Mouse (Mus musculus): ENCODE measurements around the gene Nr4a3. TPM values are rescaled to one million over a fixed set of nuclear protein-coding genes. Genes with fewer than 3 reads are reported as not detected.
A peak's percentile ranks its signal among the peaks of the same experiment; 100 is the strongest.

Gene Nr4a3
- polyA plus RNA-seq, 1 experiment from 2014 or later: 0.34 TPM

GRCm38 (mm10) chr4:48079285-48080039 lies 34.5 kb downstream of the Nr4a3 start:
- Histone ChIP-seq H3K36me3 (ENCODE audit: control insufficient read depth, insufficient read depth, low read length) (no peaks in the 10 kb centered on the region), H3K4me2 (replicated peaks; ENCODE audit: low read depth) (no peak overlapping the region), H3K4me1 (replicated peaks; ENCODE audit: control insufficient read depth, insufficient read depth) (no peaks in the 10 kb centered on the region), H3K27ac (replicated peaks) (no peak overlapping the region), H3K9ac (ENCODE audit: low read length) (no peak overlapping the region), H3K27me3 (ENCODE audit: control insufficient read depth, insufficient read depth, low read length) (no peaks in the 10 kb centered on the region), H3K9me3 (ENCODE audit: control insufficient read depth, low read length) (no peaks in the 10 kb centered on the region), H3K4me3 (ENCODE audit: low read depth, low read length) (no peak overlapping the region)
- no peak for ATAC-seq (ENCODE audit: low FRiP score, low TSS enrichment)
- WGBS: 35% methylated on average over 8 of the region's 8 CpGs
- TF ChIP-seq EP300 (optimal IDR thresholded peaks at IDR 0.05) (no peak), CTCF (IDR thresholded peaks at IDR 0.05; ENCODE audit: low read depth) (no peak)
- no peak for DNase-seq (ENCODE audit: low spot score)

GRCm38 (mm10) chr4:48083452-48083851 lies 38.5 kb downstream of the Nr4a3 start:
- Histone ChIP-seq H3K9me3 (ENCODE audit: control insufficient read depth, low read length) (no peaks in the 10 kb centered on the region), H3K4me3 (ENCODE audit: low read depth, low read length) (no peak overlapping the region), H3K9ac (ENCODE audit: low read length) (no peak overlapping the region), H3K4me2 (replicated peaks; ENCODE audit: low read depth) (no peak overlapping the region), H3K4me1 (replicated peaks; ENCODE audit: control insufficient read depth, insufficient read depth) (no peaks in the 10 kb centered on the region), H3K27ac (replicated peaks) (no peak overlapping the region), H3K27me3 (ENCODE audit: control insufficient read depth, insufficient read depth, low read length) (no peaks in the 10 kb centered on the region), H3K36me3 (ENCODE audit: control insufficient read depth, insufficient read depth, low read length) (no peaks in the 10 kb centered on the region)
- 85% methylated on average over 4 of the region's 4 CpGs for WGBS
- TF ChIP-seq EP300 (optimal IDR thresholded peaks at IDR 0.05): no peak
- no peak for TF ChIP-seq CTCF (IDR thresholded peaks at IDR 0.05; ENCODE audit: low read depth)
- DNase-seq (ENCODE audit: low spot score) (no peak), ATAC-seq (ENCODE audit: low FRiP score, low TSS enrichment) (no peak)

GRCm38 (mm10) chr4:48086609-48087008 lies 41.7 kb downstream of the Nr4a3 start:
- H3K4me2 ChIP-seq (replicated peaks; ENCODE audit: low read depth): no peak overlapping the region
- TF ChIP-seq CTCF (IDR thresholded peaks at IDR 0.05; ENCODE audit: low read depth) (no peak), EP300 (optimal IDR thresholded peaks at IDR 0.05) (no peak)
- H3K9ac ChIP-seq (ENCODE audit: low read length): no peak overlapping the region
- H3K36me3 ChIP-seq (ENCODE audit: control insufficient read depth, insufficient read depth, low read length): no peaks in the 10 kb centered on the region
- WGBS: 75% methylated on average over 6 of the region's 6 CpGs
- no peak for ATAC-seq (ENCODE audit: low FRiP score, low TSS enrichment)
- H3K27ac ChIP-seq (replicated peaks): no peak overlapping the region
- no peak overlapping the region for H3K4me3 ChIP-seq (ENCODE audit: low read depth, low read length)
- no peaks in the 10 kb centered on the region for H3K9me3 ChIP-seq (ENCODE audit: control insufficient read depth, low read length)
- no peak for DNase-seq (ENCODE audit: low spot score)
- no peaks in the 10 kb centered on the region for H3K27me3 ChIP-seq (ENCODE audit: control insufficient read depth, insufficient read depth, low read length)
- no peaks in the 10 kb centered on the region for H3K4me1 ChIP-seq (replicated peaks; ENCODE audit: control insufficient read depth, insufficient read depth)

- H3K4me2 ChIP-seq (replicated peaks; ENCODE audit: low read depth): no peak overlapping the region
Measured at GRCm38 (mm10) chr4:48087497-48087896, 42.5 kb downstream of the Nr4a3 start.

GRCm38 (mm10) chr4:48093221-48093620 lies 48.3 kb downstream of the Nr4a3 start:
- 76% methylated on average over 3 of the region's 3 CpGs for WGBS

More at GRCm38 (mm10) chr4:48087497-48087896, 42.5 kb downstream of the Nr4a3 start:
- 66% methylated on average over 6 of the region's 6 CpGs for WGBS
- no peaks in the 10 kb centered on the region for H3K36me3 ChIP-seq (ENCODE audit: control insufficient read depth, insufficient read depth, low read length)
- no peak overlapping the region for H3K9ac ChIP-seq (ENCODE audit: low read length)
- H3K4me1 ChIP-seq (replicated peaks; ENCODE audit: control insufficient read depth, insufficient read depth): no peaks in the 10 kb centered on the region
- TF ChIP-seq CTCF (IDR thresholded peaks at IDR 0.05; ENCODE audit: low read depth): peak; percentile 28
- TF ChIP-seq EP300 (optimal IDR thresholded peaks at IDR 0.05): no peak
- no peaks in the 10 kb centered on the region for H3K27me3 ChIP-seq (ENCODE audit: control insufficient read depth, insufficient read depth, low read length)
- ATAC-seq (ENCODE audit: low FRiP score, low TSS enrichment) (no peak), DNase-seq (ENCODE audit: low spot score) (no peak)
- H3K9me3 ChIP-seq (ENCODE audit: control insufficient read depth, low read length): no peaks in the 10 kb centered on the region
- H3K27ac ChIP-seq (replicated peaks): no peak overlapping the region
- H3K4me3 ChIP-seq (ENCODE audit: low read depth, low read length): no peak overlapping the region

GRCm38 (mm10) chr4:48100217-48100616 lies 55.3 kb downstream of the Nr4a3 start:
- 76% methylated on average over 8 of the region's 8 CpGs for WGBS
- TF ChIP-seq CTCF (IDR thresholded peaks at IDR 0.05; ENCODE audit: low read depth): no peak
- no peak for TF ChIP-seq EP300 (optimal IDR thresholded peaks at IDR 0.05)
- H3K27ac ChIP-seq (replicated peaks): no peak overlapping the region
- no peaks in the 10 kb centered on the region for H3K4me1 ChIP-seq (replicated peaks; ENCODE audit: control insufficient read depth, insufficient read depth)
- no peaks in the 10 kb centered on the region for H3K36me3 ChIP-seq (ENCODE audit: control insufficient read depth, insufficient read depth, low read length)
- H3K4me3 ChIP-seq (ENCODE audit: low read depth, low read length): no peak overlapping the region
- H3K27me3 ChIP-seq (ENCODE audit: control insufficient read depth, insufficient read depth, low read length): no peaks in the 10 kb centered on the region
- H3K4me2 ChIP-seq (replicated peaks; ENCODE audit: low read depth): no peak overlapping the region
- no peak overlapping the region for H3K9ac ChIP-seq (ENCODE audit: low read length)
- DNase-seq (ENCODE audit: low spot score): no peak
- no peaks in the 10 kb centered on the region for H3K9me3 ChIP-seq (ENCODE audit: control insufficient read depth, low read length)
- no peak for ATAC-seq (ENCODE audit: low FRiP score, low TSS enrichment)

More at GRCm38 (mm10) chr4:48093221-48093620, 48.3 kb downstream of the Nr4a3 start:
- Histone ChIP-seq H3K4me3 (ENCODE audit: low read depth, low read length) (no peak overlapping the region), H3K4me1 (replicated peaks; ENCODE audit: control insufficient read depth, insufficient read depth) (no peaks in the 10 kb centered on the region), H3K36me3 (ENCODE audit: control insufficient read depth, insufficient read depth, low read length) (no peaks in the 10 kb centered on the region), H3K27me3 (ENCODE audit: control insufficient read depth, insufficient read depth, low read length) (no peaks in the 10 kb centered on the region), H3K4me2 (replicated peaks; ENCODE audit: low read depth) (no peak overlapping the region), H3K9ac (ENCODE audit: low read length) (no peak overlapping the region), H3K27ac (replicated peaks) (no peak overlapping the region), H3K9me3 (ENCODE audit: control insufficient read depth, low read length) (no peaks in the 10 kb centered on the region)
- ATAC-seq (ENCODE audit: low FRiP score, low TSS enrichment) (no peak), DNase-seq (ENCODE audit: low spot score) (no peak)
- TF ChIP-seq EP300 (optimal IDR thresholded peaks at IDR 0.05) (no peak), CTCF (IDR thresholded peaks at IDR 0.05; ENCODE audit: low read depth) (no peak)
